Mouse (Mus musculus) intestine, embryonic 14.5 days (tissue): ENCODE data around the gene Mslnl. TPM values are rescaled to one million over a fixed set of nuclear protein-coding genes. Genes with fewer than 3 reads are reported as not detected.

Experiments
- ATAC-seq: fragments of 200-750 bp; cut with Nextera tagmentation; replicated peaks from 2 replicates; pipeline ENCODE4 v1.8.0; 2017; ENCODE audit warnings: low read depth, moderate number of reproducible peaks, moderate TSS enrichment, moderate library complexity; ENCODE audit not compliant: low FRiP score, low TSS enrichment
- DNase-seq: peaks from one replicate; pipeline ENCODE4 v3.0.0-alpha.2; 2018; ENCODE audit warnings: low spot score
- H3K27ac ChIP-seq: fragments of 300-500 bp; sonication (generic); 2 replicates; pipeline ENCODE4 v1.5.1; 2014; ENCODE audit warnings: low read depth, mild to moderate bottlenecking, control low read depth
- H3K27me3 ChIP-seq: fragments of 300-500 bp; sonication (generic); replicated peaks from 2 replicates; pipeline ENCODE4 v1.6.1; 2014; ENCODE audit warnings: low read length, control low read depth; ENCODE audit not compliant: control insufficient read depth, insufficient read depth
- H3K36me3 ChIP-seq: fragments of 300-500 bp; sonication (generic); 2 replicates; pipeline ENCODE4 v1.6.1; 2014; ENCODE audit warnings: low read length, control low read depth; ENCODE audit not compliant: control insufficient read depth, insufficient read depth
- H3K4me1 ChIP-seq: fragments of 300-500 bp; sonication (generic); replicated peaks from 2 replicates; pipeline ENCODE4 v1.6.1; 2014; ENCODE audit warnings: low read length, control low read depth, mixed read lengths; ENCODE audit not compliant: control insufficient read depth, insufficient read depth
- H3K4me2 ChIP-seq: fragments of 300-500 bp; sonication (generic); 2 replicates; pipeline ENCODE4 v1.6.1; 2014; ENCODE audit warnings: low read length
- H3K4me3 ChIP-seq: fragments of 300-500 bp; sonication (generic); 2 replicates; pipeline ENCODE4 v1.5.1; 2014; ENCODE audit warnings: low read depth, low read length, control low read depth, mixed read lengths
- H3K9ac ChIP-seq: fragments of 300-500 bp; sonication (generic); 2 replicates; pipeline ENCODE4 v1.6.1; 2014; ENCODE audit warnings: mild to moderate bottlenecking, low read length
- H3K9me3 ChIP-seq: fragments of 300-500 bp; sonication (generic); 2 replicates; pipeline ENCODE4 v1.6.1; 2016; ENCODE audit warnings: low read length, control low read depth; ENCODE audit not compliant: control insufficient read depth
- WGBS: fragments of 180-500 bp; shearing (Covaris S2); extraction: QIAGEN DNeasy Blood & Tissue Kit; methylation state at CpG from one replicate; pipeline ENCODE4 v1.1.7; 2014; 5-methylcytosine and 5-hydroxymethylcytosine counted together
- polyA plus RNA-seq: library from polyadenylated mRNA; unstranded; fragments of >200 nt; fragmentation: Nextera tagmentation; extraction: Ambion mirVana; gene quantifications from 2 replicates; pipeline ENCODE4 v1.2.1, GENCODE M21; 2014

Mslnl gene
- polyA plus RNA-seq, 1 experiment from 2014 or later = not detected

DNA sequence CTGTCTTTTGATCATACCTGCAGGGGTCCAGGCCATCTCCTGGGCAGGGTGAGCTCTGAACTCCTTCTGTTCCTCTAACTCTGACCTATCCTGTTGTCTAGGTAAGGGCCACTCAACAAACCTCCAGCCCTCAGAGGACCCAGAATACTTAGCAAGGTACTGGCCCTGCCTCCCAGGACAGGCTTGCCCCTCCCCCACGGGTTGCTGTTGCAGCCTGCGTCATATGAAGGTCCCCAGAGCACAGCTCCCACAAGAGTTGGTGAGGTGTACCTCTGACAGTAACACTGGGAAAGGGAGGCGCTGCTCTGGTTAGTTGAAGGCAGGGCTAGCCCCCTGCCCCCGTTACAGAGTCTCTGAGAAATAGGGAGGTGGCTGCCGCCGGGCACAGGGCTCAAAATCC, 19.7 kb upstream of the Mslnl start:
- WGBS = 7% methylated on average over 6 of the region's 6 CpGs
- DNase-seq (peak; percentile 54), ATAC-seq (no peak)
- no peak overlapping the region for H3K4me3 ChIP-seq
- H3K9me3 ChIP-seq = no peaks in the 10 kb centered on the region
- H3K4me1 ChIP-seq = peaks cover 5% of the 10 kb centered on the region; the same call in 1 of the 2 replicates
- peaks cover 19% of the 10 kb centered on the region; the same call in 1 of the 2 replicates for H3K36me3 ChIP-seq
- peaks cover 28% of the 10 kb centered on the region for H3K27me3 ChIP-seq
- no peak overlapping the region for H3K27ac ChIP-seq
- H3K4me2 ChIP-seq = no peak overlapping the region
- no peak overlapping the region for H3K9ac ChIP-seq

DNA sequence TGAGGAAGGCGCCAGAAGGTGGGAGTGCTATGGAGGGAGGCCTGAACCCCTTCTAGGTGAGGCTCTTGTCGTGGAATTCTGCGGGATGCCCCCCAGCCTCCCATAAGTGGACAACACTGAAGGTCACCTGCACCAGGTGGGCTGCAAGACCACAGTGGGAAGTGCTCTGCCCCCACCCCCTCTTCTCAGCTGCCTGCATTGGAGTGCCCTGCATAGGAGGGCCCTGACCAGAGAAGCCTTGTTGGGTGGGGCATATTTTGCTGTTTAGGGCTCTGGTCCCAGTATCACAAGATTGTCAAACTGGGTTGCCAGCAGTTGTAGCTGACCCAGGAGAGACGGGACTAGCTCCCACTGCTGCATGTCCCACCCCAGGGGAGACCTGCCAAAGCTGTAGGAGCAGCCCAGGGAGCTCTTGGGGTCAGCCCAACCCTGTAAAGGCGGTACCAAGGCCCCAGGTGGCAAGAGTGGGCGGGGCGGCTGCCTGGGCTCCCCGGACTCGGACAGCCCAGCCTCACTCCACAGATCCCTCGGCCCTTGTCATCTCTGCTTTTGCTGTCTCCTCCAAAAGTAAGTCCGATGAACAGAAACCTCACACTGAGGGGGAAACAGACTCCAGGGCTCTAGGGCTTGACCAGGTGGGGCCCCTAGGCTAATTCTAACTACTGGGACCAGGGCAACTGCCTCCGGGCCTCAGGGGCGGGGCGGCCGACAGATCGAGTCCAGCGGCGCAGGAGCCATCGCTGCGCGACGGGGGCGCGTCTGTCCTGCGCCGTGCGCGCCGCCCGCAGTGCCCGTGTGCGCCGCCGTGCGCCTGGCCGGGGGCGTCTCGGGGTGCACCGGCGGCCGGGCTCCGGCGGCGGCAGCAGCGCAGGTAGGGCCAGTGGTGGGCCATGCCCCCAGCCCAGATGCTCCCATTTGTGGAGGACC, 18.9 kb upstream of the Mslnl start, which contains the start of gene Gng13:
Gng13 (plus strand) TSS at position 461 of the 927 bp plus-strand sequence.
- Histone ChIP-seq H3K9ac (peak within 1 kb of the TSS; percentile 38), H3K27me3 (peaks cover 28% of the 10 kb centered on the region), H3K4me1 (peaks cover 5% of the 10 kb centered on the region; the same call in 1 of the 2 replicates), H3K27ac (no peak within 1 kb of the TSS), H3K4me3 (peak within 1 kb of the TSS; percentile 35), H3K36me3 (peaks cover 23% of the 10 kb centered on the region; the same call in 1 of the 2 replicates), H3K4me2 (peak within 1 kb of the TSS; percentile 84), H3K9me3 (no peaks in the 10 kb centered on the region)
- DNase-seq (peak; percentile 66), ATAC-seq (peak; percentile 49)
- WGBS = 1% methylated on average over 44 of the region's 45 CpGs

DNA sequence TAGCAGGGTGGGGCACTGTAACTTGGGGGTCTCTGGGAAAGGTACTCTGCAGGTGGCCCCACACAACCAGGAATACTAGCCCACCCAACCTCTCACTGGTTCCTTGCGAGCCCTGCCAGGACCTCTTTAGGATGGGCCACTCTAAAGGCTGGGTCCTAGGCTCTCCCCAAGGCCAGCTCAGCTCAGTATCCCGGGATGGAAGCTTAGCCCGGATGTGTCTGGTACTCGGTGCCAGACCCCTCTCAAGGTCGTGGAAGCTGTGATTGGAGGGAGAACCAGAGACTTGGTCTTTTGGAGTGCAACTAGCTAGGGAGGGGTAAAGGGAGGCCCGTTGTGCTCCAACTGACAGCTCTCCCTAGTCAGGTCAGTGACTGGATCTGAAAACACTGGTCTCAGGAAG, 18.2 kb upstream of the Mslnl start:
- H3K27me3 ChIP-seq = peaks cover 28% of the 10 kb centered on the region
- 11% methylated on average over 6 of the region's 6 CpGs for WGBS
- ATAC-seq = 0 out of 2 replicates have a peak, but pooled peaks have one; percentile 10

DNA sequence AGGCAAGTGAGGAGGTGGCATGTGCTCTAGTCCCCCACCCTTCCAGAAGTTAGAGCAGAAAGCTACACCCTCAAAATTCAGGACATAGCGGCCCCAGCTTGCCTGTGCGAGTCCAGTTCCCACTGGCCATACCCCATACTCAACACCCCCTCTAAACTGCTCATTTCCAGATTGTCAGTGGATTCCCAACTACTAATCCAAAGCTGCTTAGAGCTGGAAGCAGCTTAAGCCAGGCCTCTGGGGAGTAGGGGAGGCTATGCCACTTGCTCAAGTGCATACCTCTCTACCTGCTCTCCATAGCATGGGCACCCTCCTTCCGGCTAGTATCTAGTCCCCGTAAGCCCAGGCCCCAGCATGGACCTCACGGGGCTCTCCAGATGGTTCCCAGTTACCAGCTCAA, 14.4 kb upstream of the Mslnl start:
- peaks cover 9% of the 10 kb centered on the region for H3K4me1 ChIP-seq
- no peak for ATAC-seq
- H3K27me3 ChIP-seq = peaks cover 20% of the 10 kb centered on the region
- H3K9ac ChIP-seq = no peak overlapping the region
- no peak overlapping the region for H3K4me3 ChIP-seq
- no peak for DNase-seq
- WGBS = 93% methylated on average over 5 of the region's 5 CpGs
- H3K4me2 ChIP-seq = no peak overlapping the region
- H3K36me3 ChIP-seq = peaks cover 52% of the 10 kb centered on the region
- no peak overlapping the region for H3K27ac ChIP-seq
- H3K9me3 ChIP-seq = no peaks in the 10 kb centered on the region

More for the DNA sequence above, 18.2 kb upstream of the Mslnl start:
- peaks cover 30% of the 10 kb centered on the region; the same call in 1 of the 2 replicates for H3K36me3 ChIP-seq
- H3K9me3 ChIP-seq = no peaks in the 10 kb centered on the region
- DNase-seq = no peak
- peaks cover 5% of the 10 kb centered on the region; the same call in 1 of the 2 replicates for H3K4me1 ChIP-seq
- H3K4me2 ChIP-seq = peak overlapping the region; percentile 84
- H3K27ac ChIP-seq = no peak overlapping the region
- H3K4me3 ChIP-seq = peak overlapping the region; percentile 35
- peak overlapping the region; percentile 38; the same call in 1 of the 2 replicates for H3K9ac ChIP-seq

DNA sequence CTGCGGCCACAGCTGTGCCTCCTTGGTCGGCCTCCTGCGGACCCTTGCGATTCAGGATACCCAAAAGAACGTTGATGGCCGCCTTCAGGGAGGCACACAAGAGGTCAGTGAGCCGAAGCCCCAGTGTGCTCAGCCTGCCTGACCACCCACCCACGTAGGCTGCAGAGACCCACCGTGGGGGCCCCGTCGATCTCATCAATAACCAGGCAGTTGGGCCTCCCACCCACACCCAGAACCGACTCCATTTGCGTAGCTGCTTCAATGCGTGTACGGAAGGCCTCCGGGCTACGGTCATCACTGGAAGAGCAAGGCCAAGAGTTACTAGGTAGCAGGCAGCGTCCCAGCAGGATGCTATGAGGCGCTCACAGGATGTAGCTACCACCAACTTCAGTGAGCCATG, 12.4 kb upstream of the Mslnl start:
- Histone ChIP-seq H3K27me3 (0 out of 2 replicates have a peak, but pooled peaks cover under 1% of the 10 kb centered on the region), H3K9me3 (no peaks in the 10 kb centered on the region), H3K36me3 (peaks cover 52% of the 10 kb centered on the region), H3K27ac (no peak overlapping the region), H3K9ac (no peak overlapping the region), H3K4me3 (no peak overlapping the region), H3K4me1 (peaks cover 12% of the 10 kb centered on the region), H3K4me2 (no peak overlapping the region)
- 95% methylated on average over 19 of the region's 19 CpGs for WGBS
- DNase-seq (no peak), ATAC-seq (no peak)

DNA sequence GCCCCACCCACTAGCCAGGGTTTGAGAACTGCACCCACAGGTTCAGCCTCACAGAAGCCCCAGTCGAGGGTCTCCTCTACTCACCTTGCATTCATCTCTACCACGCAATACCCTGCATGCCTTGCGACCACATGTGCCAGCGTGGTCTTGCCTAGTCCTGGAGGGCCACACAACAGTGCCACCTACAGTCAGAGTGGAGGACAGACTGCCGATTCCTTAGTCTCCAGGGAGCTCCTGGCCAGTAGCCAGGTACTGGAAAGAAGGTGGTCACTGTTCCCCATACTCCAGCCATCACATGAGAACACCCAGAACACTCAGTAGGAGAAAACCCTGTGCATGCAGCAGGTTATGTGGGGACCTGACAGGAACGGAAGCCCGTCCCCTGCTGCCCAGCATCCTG, 11.9 kb upstream of the Mslnl start:
- H3K36me3 ChIP-seq = peaks cover 52% of the 10 kb centered on the region
- H3K4me2 ChIP-seq = no peak overlapping the region
- H3K27me3 ChIP-seq = no peaks in the 10 kb centered on the region
- H3K4me1 ChIP-seq = peaks cover 14% of the 10 kb centered on the region
- H3K27ac ChIP-seq = no peak overlapping the region
- DNase-seq = no peak
- H3K9ac ChIP-seq = no peak overlapping the region
- H3K9me3 ChIP-seq = no peaks in the 10 kb centered on the region
- no peak overlapping the region for H3K4me3 ChIP-seq
- 85% methylated on average over 7 of the region's 7 CpGs for WGBS
- no peak for ATAC-seq

DNA sequence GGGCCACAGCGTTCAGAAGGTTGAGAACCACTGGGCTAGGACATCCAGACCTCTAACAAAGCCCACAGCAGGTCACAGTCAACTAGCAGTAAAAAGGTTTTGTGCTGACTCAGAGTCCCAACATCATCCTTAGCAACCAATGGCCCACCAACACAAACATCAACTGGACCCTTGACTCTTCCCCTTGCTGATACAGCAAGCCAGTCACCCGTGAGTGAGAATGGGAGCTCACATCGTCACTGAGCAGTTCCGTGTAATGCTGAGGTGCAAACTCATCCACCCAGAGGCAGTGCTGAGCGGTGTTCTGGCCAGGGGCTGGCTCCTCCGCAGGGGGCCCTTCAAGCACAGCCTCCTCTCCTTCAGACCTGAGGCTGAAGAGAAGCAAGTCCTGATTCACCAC, 10.6 kb upstream of the Mslnl start:
- H3K4me2 ChIP-seq = no peak overlapping the region
- no peak overlapping the region for H3K27ac ChIP-seq
- WGBS = 84% methylated on average over 6 of the region's 6 CpGs
- no peaks in the 10 kb centered on the region for H3K9me3 ChIP-seq
- peaks cover 14% of the 10 kb centered on the region for H3K4me1 ChIP-seq
- no peak overlapping the region for H3K4me3 ChIP-seq
- DNase-seq (no peak), ATAC-seq (no peak)
- peaks cover 44% of the 10 kb centered on the region for H3K36me3 ChIP-seq
- H3K27me3 ChIP-seq = no peaks in the 10 kb centered on the region
- H3K9ac ChIP-seq = no peak overlapping the region

DNA sequence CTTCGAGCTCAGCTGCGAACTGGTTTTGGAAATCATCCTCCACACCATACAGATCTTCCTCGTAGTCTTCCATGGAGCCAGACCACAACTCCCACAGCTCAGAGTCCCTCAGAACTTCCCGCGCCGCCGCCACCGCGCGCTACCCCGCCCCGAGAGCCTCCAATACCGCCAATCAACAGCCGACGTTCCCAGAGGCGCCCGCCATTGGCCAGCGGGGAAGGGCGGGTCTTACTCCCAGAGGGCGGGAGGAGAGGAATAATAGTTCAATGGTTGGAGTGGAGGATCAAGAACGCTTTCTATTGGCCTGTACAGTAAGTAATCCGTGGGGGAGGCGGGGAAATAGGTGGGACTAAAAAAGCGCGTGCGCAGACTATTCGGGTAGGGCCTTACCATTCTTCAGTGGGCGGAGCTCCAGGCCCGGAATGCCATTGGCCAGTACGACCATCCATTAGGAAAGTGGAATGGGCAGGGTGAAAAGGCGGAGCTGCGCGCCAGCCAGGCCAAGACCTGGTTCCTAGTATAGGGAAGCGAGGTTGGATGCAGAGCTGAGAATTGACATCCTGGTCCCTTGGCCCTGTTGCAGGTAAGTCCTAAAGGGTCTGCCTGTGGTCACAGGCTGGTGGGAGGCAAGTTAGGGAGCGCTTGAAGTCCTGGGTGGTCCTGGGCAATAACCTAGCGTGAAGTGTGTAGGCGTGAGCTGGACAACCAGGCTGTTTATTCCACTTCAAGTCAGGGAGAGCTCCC, 8.4 kb upstream of the Mslnl start, which contains the start of the genes Chtf18 and Rpusd1:
Chtf18 (minus strand) TSS at position 155 of the 744 bp plus-strand sequence.
Rpusd1 (plus strand) TSS at position 406 of the 744 bp plus-strand sequence.
- ATAC-seq (peak; percentile 97), DNase-seq (peak; percentile 96)
- Histone ChIP-seq H3K27ac (no peak within 1 kb of the TSS), H3K36me3 (peaks cover 36% of the 10 kb centered on the region), H3K9ac (peak within 1 kb of the TSS; percentile 84), H3K4me1 (peaks cover 14% of the 10 kb centered on the region), H3K4me3 (peak within 1 kb of the TSS; percentile 68), H3K27me3 (no peaks in the 10 kb centered on the region), H3K4me2 (peak within 1 kb of the TSS; percentile 97), H3K9me3 (no peaks in the 10 kb centered on the region)
- under 1% methylated on average over 37 of the region's 37 CpGs for WGBS
